Mouse (Mus musculus): ENCODE data around the gene Klk5. TPM values are rescaled to one million over a fixed set of nuclear protein-coding genes. Genes with fewer than 3 reads are reported as not detected.

The Klk5 gene
- polyA plus RNA-seq (2015; fragmentation: Illumina TruSeq; extraction: RNeasy Lipid Tissue Mini Kit (QIAGEN cat#74804); ENCODE audit: insufficient read depth, low read depth, low replicate concordance) = not detected

GRCm38 (mm10) chr7:43841701-43842100 is at the start of gene Klk5:
TSS of gene Klk5 (plus strand) at chr7:43841971.

GRCm38 (mm10) chr7:43797333-43797769 is 44.4 kb upstream of the Klk5 start, which contains the start of gene Klk8:
TSS of gene Klk8 (plus strand) at chr7:43797577.

GRCm38 (mm10) chr7:43810994-43811393 is 30.8 kb upstream of the Klk5 start, which contains the start of gene Klk7:
TSS of gene Klk7 (plus strand) at chr7:43811294.

GRCm38 (mm10) chr7:43824199-43824598 is 17.6 kb upstream of the Klk5 start, which contains the start of gene Klk6:
TSS of gene Klk6 (plus strand) at chr7:43824499.

GRCm38 (mm10) chr7:43880912-43881311 is 39.1 kb downstream of the Klk5 start, which contains the start of gene Klk4:
TSS of gene Klk4 (plus strand) at chr7:43881160.

Other genes with a start within 250 kb of the Klk5 start
- not detected for gene Zfp819, start 234.8 kb upstream of the Klk5 start, polyA plus RNA-seq (2015; fragmentation: Illumina TruSeq; extraction: RNeasy Lipid Tissue Mini Kit (QIAGEN cat#74804); ENCODE audit: insufficient read depth, low read depth, low replicate concordance)
- gene Ceacam18, start 207.3 kb upstream of the Klk5 start, polyA plus RNA-seq (2015; fragmentation: Illumina TruSeq; extraction: RNeasy Lipid Tissue Mini Kit (QIAGEN cat#74804); ENCODE audit: insufficient read depth, low read depth, low replicate concordance) = not detected
- not detected for gene Siglece, start 181.8 kb upstream of the Klk5 start, polyA plus RNA-seq (2015; fragmentation: Illumina TruSeq; extraction: RNeasy Lipid Tissue Mini Kit (QIAGEN cat#74804); ENCODE audit: insufficient read depth, low read depth, low replicate concordance)
- gene Ctu1, start 170.0 kb upstream of the Klk5 start, polyA plus RNA-seq (2015; fragmentation: Illumina TruSeq; extraction: RNeasy Lipid Tissue Mini Kit (QIAGEN cat#74804); ENCODE audit: insufficient read depth, low read depth, low replicate concordance) = 2.3 TPM
- gene Klk14, start 151.6 kb upstream of the Klk5 start, polyA plus RNA-seq (2015; fragmentation: Illumina TruSeq; extraction: RNeasy Lipid Tissue Mini Kit (QIAGEN cat#74804); ENCODE audit: insufficient read depth, low read depth, low replicate concordance) = not detected
- not detected for gene Klk13, start 129.4 kb upstream of the Klk5 start, polyA plus RNA-seq (2015; fragmentation: Illumina TruSeq; extraction: RNeasy Lipid Tissue Mini Kit (QIAGEN cat#74804); ENCODE audit: insufficient read depth, low read depth, low replicate concordance)
- gene Klk12, start 73.1 kb upstream of the Klk5 start, polyA plus RNA-seq (2015; fragmentation: Illumina TruSeq; extraction: RNeasy Lipid Tissue Mini Kit (QIAGEN cat#74804); ENCODE audit: insufficient read depth, low read depth, low replicate concordance) = not detected
- gene Klk11, start 67.4 kb upstream of the Klk5 start, polyA plus RNA-seq (2015; fragmentation: Illumina TruSeq; extraction: RNeasy Lipid Tissue Mini Kit (QIAGEN cat#74804); ENCODE audit: insufficient read depth, low read depth, low replicate concordance) = not detected
- not detected for gene Klk10, start 60.9 kb upstream of the Klk5 start, polyA plus RNA-seq (2015; fragmentation: Illumina TruSeq; extraction: RNeasy Lipid Tissue Mini Kit (QIAGEN cat#74804); ENCODE audit: insufficient read depth, low read depth, low replicate concordance)
- gene Klk9, start 50.1 kb upstream of the Klk5 start, polyA plus RNA-seq (2015; fragmentation: Illumina TruSeq; extraction: RNeasy Lipid Tissue Mini Kit (QIAGEN cat#74804); ENCODE audit: insufficient read depth, low read depth, low replicate concordance) = not detected
- 2.5 TPM for gene Klk8, start 44.4 kb upstream of the Klk5 start, polyA plus RNA-seq (2015; fragmentation: Illumina TruSeq; extraction: RNeasy Lipid Tissue Mini Kit (QIAGEN cat#74804); ENCODE audit: insufficient read depth, low read depth, low replicate concordance)
- not detected for gene Klk7, start 30.7 kb upstream of the Klk5 start, polyA plus RNA-seq (2015; fragmentation: Illumina TruSeq; extraction: RNeasy Lipid Tissue Mini Kit (QIAGEN cat#74804); ENCODE audit: insufficient read depth, low read depth, low replicate concordance)
- not detected for gene Klk6, start 17.5 kb upstream of the Klk5 start, polyA plus RNA-seq (2015; fragmentation: Illumina TruSeq; extraction: RNeasy Lipid Tissue Mini Kit (QIAGEN cat#74804); ENCODE audit: insufficient read depth, low read depth, low replicate concordance)
- gene Klk4, start 39.2 kb downstream of the Klk5 start, polyA plus RNA-seq (2015; fragmentation: Illumina TruSeq; extraction: RNeasy Lipid Tissue Mini Kit (QIAGEN cat#74804); ENCODE audit: insufficient read depth, low read depth, low replicate concordance) = not detected
- not detected for gene Klk15, start 91.8 kb downstream of the Klk5 start, polyA plus RNA-seq (2015; fragmentation: Illumina TruSeq; extraction: RNeasy Lipid Tissue Mini Kit (QIAGEN cat#74804); ENCODE audit: insufficient read depth, low read depth, low replicate concordance)
- 4.6 TPM for gene Klk1b8, start 108.7 kb downstream of the Klk5 start, polyA plus RNA-seq (2015; fragmentation: Illumina TruSeq; extraction: RNeasy Lipid Tissue Mini Kit (QIAGEN cat#74804); ENCODE audit: insufficient read depth, low read depth, low replicate concordance)
- not detected for gene Klk1b1, start 124.8 kb downstream of the Klk5 start, polyA plus RNA-seq (2015; fragmentation: Illumina TruSeq; extraction: RNeasy Lipid Tissue Mini Kit (QIAGEN cat#74804); ENCODE audit: insufficient read depth, low read depth, low replicate concordance)
- not detected for gene Klk1b9, start 134.1 kb downstream of the Klk5 start, polyA plus RNA-seq (2015; fragmentation: Illumina TruSeq; extraction: RNeasy Lipid Tissue Mini Kit (QIAGEN cat#74804); ENCODE audit: insufficient read depth, low read depth, low replicate concordance)
- gene Klk1b11, start 153.9 kb downstream of the Klk5 start, polyA plus RNA-seq (2015; fragmentation: Illumina TruSeq; extraction: RNeasy Lipid Tissue Mini Kit (QIAGEN cat#74804); ENCODE audit: insufficient read depth, low read depth, low replicate concordance) = 4.9 TPM
- gene Klk1b26, start 170.2 kb downstream of the Klk5 start, polyA plus RNA-seq (2015; fragmentation: Illumina TruSeq; extraction: RNeasy Lipid Tissue Mini Kit (QIAGEN cat#74804); ENCODE audit: insufficient read depth, low read depth, low replicate concordance) = 1.6 TPM
- 1.0 TPM for gene Klk1b27, start 210.3 kb downstream of the Klk5 start, polyA plus RNA-seq (2015; fragmentation: Illumina TruSeq; extraction: RNeasy Lipid Tissue Mini Kit (QIAGEN cat#74804); ENCODE audit: insufficient read depth, low read depth, low replicate concordance)